Mouse (Mus musculus): ENCODE data around the gene Ear2. TPM values are rescaled to one million over a fixed set of nuclear protein-coding genes. Genes with fewer than 3 reads are reported as not detected.

The Ear2 gene
- polyA plus RNA-seq (2014; fragmentation: Illumina TruSeq; extraction: RNeasy Lipid Tissue Mini Kit (QIAGEN cat#74804); ENCODE audit: low read depth, low replicate concordance) = 1.5 TPM

GRCm38 (mm10) chr14:44102354-44102753 is at the start of gene Ear2:
TSS of gene Ear2 (plus strand) at chr14:44102654.

GRCm38 (mm10) chr14:44123551-44123950 is 21.1 kb downstream of the Ear2 start, which contains the start of gene Gm3327:
TSS of gene Gm3327 (plus strand) at chr14:44123851.

Other genes with a start within 250 kb of the Ear2 start
- not detected for gene Ear1, start 227.1 kb upstream of the Ear2 start, polyA plus RNA-seq (2014; fragmentation: Illumina TruSeq; extraction: RNeasy Lipid Tissue Mini Kit (QIAGEN cat#74804); ENCODE audit: low read depth, low replicate concordance)
- not detected for gene Ear10, start 179.1 kb upstream of the Ear2 start, polyA plus RNA-seq (2014; fragmentation: Illumina TruSeq; extraction: RNeasy Lipid Tissue Mini Kit (QIAGEN cat#74804); ENCODE audit: low read depth, low replicate concordance)
- 0.85 TPM for gene Gm8113, start 177.3 kb upstream of the Ear2 start, polyA plus RNA-seq (2014; fragmentation: Illumina TruSeq; extraction: RNeasy Lipid Tissue Mini Kit (QIAGEN cat#74804); ENCODE audit: low read depth, low replicate concordance)
- not detected for gene Ang5, start 145.6 kb upstream of the Ear2 start, polyA plus RNA-seq (2014; fragmentation: Illumina TruSeq; extraction: RNeasy Lipid Tissue Mini Kit (QIAGEN cat#74804); ENCODE audit: low read depth, low replicate concordance)
- gene Ang6, start 100.4 kb upstream of the Ear2 start, polyA plus RNA-seq (2014; fragmentation: Illumina TruSeq; extraction: RNeasy Lipid Tissue Mini Kit (QIAGEN cat#74804); ENCODE audit: low read depth, low replicate concordance) = not detected
- gene Gm3327, start 21.2 kb downstream of the Ear2 start, polyA plus RNA-seq (2014; fragmentation: Illumina TruSeq; extraction: RNeasy Lipid Tissue Mini Kit (QIAGEN cat#74804); ENCODE audit: low read depth, low replicate concordance) = not detected
- not detected for gene Gm8212, start 95.0 kb downstream of the Ear2 start, polyA plus RNA-seq (2014; fragmentation: Illumina TruSeq; extraction: RNeasy Lipid Tissue Mini Kit (QIAGEN cat#74804); ENCODE audit: low read depth, low replicate concordance)
- not detected for gene 4930503E14Rik, start 110.6 kb downstream of the Ear2 start, polyA plus RNA-seq (2014; fragmentation: Illumina TruSeq; extraction: RNeasy Lipid Tissue Mini Kit (QIAGEN cat#74804); ENCODE audit: low read depth, low replicate concordance)
- not detected for gene Gm8220, start 182.9 kb downstream of the Ear2 start, polyA plus RNA-seq (2014; fragmentation: Illumina TruSeq; extraction: RNeasy Lipid Tissue Mini Kit (QIAGEN cat#74804); ENCODE audit: low read depth, low replicate concordance)
- not detected for gene Gm5930, start 235.9 kb downstream of the Ear2 start, polyA plus RNA-seq (2014; fragmentation: Illumina TruSeq; extraction: RNeasy Lipid Tissue Mini Kit (QIAGEN cat#74804); ENCODE audit: low read depth, low replicate concordance)